Mouse (Mus musculus) E14TG2a.4 (cell line): ENCODE measurements around the gene Otud7a.

ENCODE experiments used
- H3K27me3 ChIP-seq: 2 replicates; pipeline ENCODE4 v1.6.1; 2014; ENCODE audit warnings: low read length, control low read depth; ENCODE audit not compliant: insufficient read depth
- H3K36me3 ChIP-seq: 2 replicates; pipeline ENCODE4 v1.6.1; 2014; ENCODE audit warnings: low read length, control low read depth; ENCODE audit not compliant: insufficient read depth
- H3K4me1 ChIP-seq: replicated peaks from 2 replicates; pipeline ENCODE4 v1.6.1; 2014; ENCODE audit warnings: low read depth, low read length, control low read depth
- H3K4me3 ChIP-seq: replicated peaks from 2 replicates; pipeline ENCODE4 v1.5.1; 2014; ENCODE audit warnings: mild to moderate bottlenecking, low read length
- H3K9me3 ChIP-seq: 2 replicates; pipeline ENCODE4 v1.6.1; 2014; ENCODE audit warnings: low read length, control low read depth
- CTCF ChIP-seq: conservative IDR thresholded peaks from 2 replicates; pipeline ENCODE4 v1.5.1; 2014; ENCODE audit warnings: low read length
- NANOG ChIP-seq: IDR thresholded peaks from 2 replicates; pipeline ENCODE4 v1.6.1; 2014; ENCODE audit warnings: borderline replicate concordance, low read length, mixed read lengths
- POU5F1 ChIP-seq: IDR thresholded peaks from 2 replicates; pipeline ENCODE4 v1.6.1; 2014; ENCODE audit warnings: low read length, borderline replicate concordance

The Otud7a gene

DNA sequence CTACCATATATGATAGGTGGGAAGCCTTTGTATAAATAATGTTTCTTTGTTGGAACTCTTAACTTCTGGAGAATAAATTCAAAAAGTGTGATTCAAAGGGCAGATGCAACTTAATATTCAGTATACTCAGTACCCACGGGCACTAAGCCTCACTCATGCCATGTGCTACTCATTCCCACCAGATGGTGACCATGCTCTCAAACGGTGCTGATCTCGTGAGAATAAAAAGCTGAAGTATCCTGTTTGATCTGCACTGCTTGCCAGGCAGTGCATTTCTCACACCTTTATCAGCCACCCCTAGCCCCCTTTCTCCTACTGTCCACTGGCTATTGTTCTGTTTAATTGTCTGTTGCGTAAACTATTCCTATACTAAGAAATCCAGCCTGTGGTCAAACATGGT lies 146.8 kb downstream of the Otud7a start:
- TF ChIP-seq NANOG (no peak), POU5F1 (no peak), CTCF (no peak)
- H3K36me3 ChIP-seq: no peaks in the 10 kb centered on the region
- no peak overlapping the region for H3K4me3 ChIP-seq
- H3K27me3 ChIP-seq: no peaks in the 10 kb centered on the region
- no peaks in the 10 kb centered on the region for H3K9me3 ChIP-seq
- no peaks in the 10 kb centered on the region for H3K4me1 ChIP-seq

DNA sequence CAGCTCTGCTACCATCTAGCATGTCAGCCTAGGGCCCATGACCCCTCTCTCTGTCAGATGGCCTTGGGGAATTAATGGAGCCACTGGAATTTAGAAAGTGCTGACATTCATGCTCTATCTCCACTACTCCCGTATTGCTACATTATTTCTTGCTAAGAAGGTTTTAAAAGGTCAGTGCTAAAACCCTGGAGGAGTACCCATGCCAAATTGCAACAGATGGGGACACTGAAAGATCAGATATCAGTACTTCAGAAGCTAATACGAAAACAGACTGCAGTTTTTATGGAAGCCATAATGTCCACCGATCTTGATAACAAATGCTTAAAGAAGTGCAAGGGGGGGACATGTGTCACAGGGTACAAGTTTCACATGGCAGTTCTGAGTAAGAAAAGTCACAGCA lies 147.5 kb downstream of the Otud7a start:
- no peaks in the 10 kb centered on the region for H3K4me1 ChIP-seq
- H3K36me3 ChIP-seq: no peaks in the 10 kb centered on the region
- no peak overlapping the region for H3K4me3 ChIP-seq
- H3K27me3 ChIP-seq: no peaks in the 10 kb centered on the region
- TF ChIP-seq POU5F1 (no peak), CTCF (no peak), NANOG (no peak)
- no peaks in the 10 kb centered on the region for H3K9me3 ChIP-seq

DNA sequence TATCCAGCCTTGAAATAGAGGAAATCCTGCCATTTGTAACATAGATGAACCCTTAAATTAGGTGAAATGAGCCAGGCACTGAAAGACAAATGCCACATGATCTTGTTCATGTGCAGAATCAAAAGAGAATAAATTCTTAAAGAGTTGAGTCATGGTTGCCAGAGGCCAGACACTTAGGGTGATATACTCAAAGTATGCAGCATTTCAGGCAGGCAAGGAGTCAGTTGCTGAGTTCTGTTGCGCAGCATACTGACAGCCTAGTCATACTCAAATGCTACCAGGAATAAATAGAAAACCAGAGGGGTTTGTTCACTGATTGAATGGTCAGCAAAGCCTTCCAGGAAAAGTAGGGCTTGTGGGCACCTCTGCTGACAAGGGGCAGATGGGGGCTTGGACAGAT lies 160.3 kb downstream of the Otud7a start:
- H3K4me3 ChIP-seq: no peak overlapping the region
- no peaks in the 10 kb centered on the region for H3K36me3 ChIP-seq
- H3K4me1 ChIP-seq: peaks cover 4% of the 10 kb centered on the region; the same call in 1 of the 2 replicates
- H3K9me3 ChIP-seq: peaks cover 13% of the 10 kb centered on the region
- no peaks in the 10 kb centered on the region for H3K27me3 ChIP-seq
- TF ChIP-seq POU5F1: no peak
- TF ChIP-seq NANOG: no peak
- no peak for TF ChIP-seq CTCF

DNA sequence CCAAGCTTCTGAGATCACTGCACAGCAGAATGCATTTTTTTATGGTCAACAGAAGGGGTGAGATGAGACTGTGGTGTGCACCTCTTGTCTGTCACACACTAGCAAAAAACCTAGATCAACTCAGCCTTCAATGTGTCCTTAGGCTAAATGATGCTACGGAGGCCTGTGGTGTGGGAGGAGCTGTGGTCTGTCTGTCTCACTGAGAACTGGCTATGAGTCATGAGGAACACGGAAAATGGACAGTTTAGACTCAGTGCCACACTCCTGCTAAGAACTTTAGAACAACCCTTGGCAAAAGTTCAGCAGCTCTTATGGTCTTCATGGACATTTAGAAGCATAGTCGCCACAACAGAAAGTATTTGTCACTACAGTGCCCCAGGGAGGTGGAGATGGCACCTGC lies 172.5 kb downstream of the Otud7a start:
- Histone ChIP-seq H3K27me3 (no peaks in the 10 kb centered on the region), H3K36me3 (no peaks in the 10 kb centered on the region), H3K4me1 (no peaks in the 10 kb centered on the region), H3K9me3 (no peaks in the 10 kb centered on the region), H3K4me3 (no peak overlapping the region)
- TF ChIP-seq CTCF (no peak), NANOG (no peak), POU5F1 (no peak)

DNA sequence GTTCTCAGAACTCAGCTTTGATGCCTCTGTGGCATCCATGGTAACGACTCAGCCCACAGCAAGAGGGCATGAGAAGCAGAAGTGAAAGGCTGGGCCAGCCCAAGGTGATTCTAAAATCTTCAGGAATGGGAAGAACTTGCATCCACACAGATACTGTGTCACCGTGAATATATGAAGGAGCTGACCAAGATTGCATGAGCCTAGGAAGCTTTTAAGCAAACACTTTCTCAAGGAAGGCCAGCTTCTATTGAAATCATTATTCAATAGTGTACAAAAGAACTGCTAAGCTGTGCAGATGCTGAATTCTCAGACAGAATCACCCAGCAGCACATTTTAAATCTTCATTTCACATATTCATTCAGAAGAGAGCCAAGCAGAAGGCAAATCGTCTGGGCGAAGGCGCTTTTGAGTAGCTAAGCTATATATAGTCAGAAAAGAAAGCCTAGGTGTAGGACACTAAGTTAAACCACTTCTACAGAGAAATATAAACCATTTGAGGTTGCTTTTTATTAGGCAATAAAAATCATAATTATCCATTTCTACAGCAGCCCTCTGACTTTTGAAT lies 176.3 kb downstream of the Otud7a start:
- TF ChIP-seq NANOG (no peak), POU5F1 (no peak), CTCF (no peak)
- Histone ChIP-seq H3K36me3 (no peaks in the 10 kb centered on the region), H3K4me3 (no peak overlapping the region), H3K27me3 (no peaks in the 10 kb centered on the region), H3K9me3 (no peaks in the 10 kb centered on the region), H3K4me1 (no peaks in the 10 kb centered on the region)

DNA sequence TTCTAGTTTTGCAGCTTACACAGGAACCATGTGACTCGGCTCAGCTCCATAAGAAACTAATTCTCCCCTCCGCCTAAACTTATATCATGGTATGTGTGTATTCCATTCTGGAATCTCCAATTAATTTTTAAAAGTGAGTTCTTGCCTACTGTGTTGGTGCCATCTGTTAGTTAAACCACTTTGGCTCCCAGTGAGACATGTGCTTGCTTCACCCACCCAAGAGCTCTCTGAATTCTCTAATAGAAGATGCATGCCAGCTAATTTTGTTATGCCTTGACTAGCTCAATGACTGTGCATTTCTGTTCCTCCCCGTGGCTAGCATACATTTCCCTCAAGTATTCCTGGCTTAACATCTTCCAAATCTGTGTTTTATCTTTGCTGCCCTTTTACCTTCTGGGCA lies 193.1 kb downstream of the Otud7a start:
- Histone ChIP-seq H3K4me1 (no peaks in the 10 kb centered on the region), H3K27me3 (no peaks in the 10 kb centered on the region), H3K4me3 (no peak overlapping the region), H3K9me3 (no peaks in the 10 kb centered on the region), H3K36me3 (no peaks in the 10 kb centered on the region)
- TF ChIP-seq NANOG: no peak
- no peak for TF ChIP-seq POU5F1
- no peak for TF ChIP-seq CTCF

DNA sequence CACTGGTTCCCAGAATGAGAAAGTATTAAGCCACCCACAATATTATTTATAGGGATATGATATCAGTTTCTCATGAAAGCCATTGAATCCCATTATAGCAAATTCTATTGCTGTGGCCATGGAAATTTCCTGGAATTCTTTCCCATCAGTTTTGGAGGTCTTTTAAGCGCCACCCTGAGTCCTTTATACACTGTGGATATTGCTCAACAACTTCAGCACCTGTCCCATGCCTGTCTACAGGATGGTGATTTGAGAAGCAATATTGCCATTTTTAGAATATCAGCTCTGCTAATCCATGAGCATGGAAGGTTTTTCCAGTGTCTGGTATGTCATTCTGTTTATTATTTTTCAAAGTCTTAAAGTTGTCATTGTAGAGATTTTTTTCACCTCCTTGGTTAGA lies 199.5 kb downstream of the Otud7a start:
- Histone ChIP-seq H3K36me3 (no peaks in the 10 kb centered on the region), H3K4me3 (no peak overlapping the region), H3K4me1 (no peaks in the 10 kb centered on the region), H3K9me3 (no peaks in the 10 kb centered on the region), H3K27me3 (no peaks in the 10 kb centered on the region)
- TF ChIP-seq NANOG (no peak), CTCF (no peak), POU5F1 (no peak)

DNA sequence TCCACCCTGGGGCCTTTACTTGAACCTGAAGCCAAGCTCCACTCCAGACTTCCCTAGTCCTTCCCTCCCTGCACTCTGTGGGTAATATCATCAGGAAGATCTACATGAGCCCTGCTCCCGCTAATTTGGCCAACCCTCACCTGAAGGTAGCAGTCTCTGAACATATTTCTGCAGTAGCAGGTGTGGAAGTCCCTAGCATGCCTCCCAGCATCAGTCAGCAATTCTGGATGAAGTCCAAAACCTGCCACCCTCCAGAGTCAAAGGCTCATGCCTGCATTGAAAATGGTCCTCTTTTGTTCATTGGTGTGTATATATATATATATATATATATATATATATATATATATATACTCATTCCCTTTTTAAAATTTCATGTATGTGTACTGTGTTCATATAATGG lies 202.6 kb downstream of the Otud7a start:
- Histone ChIP-seq H3K9me3 (no peaks in the 10 kb centered on the region), H3K4me3 (no peak overlapping the region), H3K4me1 (no peaks in the 10 kb centered on the region), H3K36me3 (no peaks in the 10 kb centered on the region), H3K27me3 (no peaks in the 10 kb centered on the region)
- TF ChIP-seq POU5F1: no peak
- no peak for TF ChIP-seq NANOG

DNA sequence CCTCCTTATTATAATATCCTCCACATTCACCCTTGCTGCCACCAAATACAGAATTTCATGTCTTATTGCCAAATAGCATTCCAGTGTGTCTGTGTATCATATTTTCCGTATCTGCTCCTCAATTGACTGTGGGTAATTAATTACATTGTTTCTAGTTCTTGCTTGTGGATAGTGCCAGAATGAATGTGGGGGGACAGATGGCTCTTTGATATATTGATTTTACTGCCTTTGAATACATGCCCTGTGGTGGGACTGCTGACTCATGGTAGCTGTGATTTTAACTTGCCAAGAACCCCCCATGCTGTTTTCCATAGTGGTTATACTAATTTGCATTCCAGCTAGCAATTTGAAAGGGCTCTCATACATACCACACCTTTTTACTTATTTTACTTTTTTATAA lies 215.7 kb downstream of the Otud7a start:
- Histone ChIP-seq H3K4me1 (no peaks in the 10 kb centered on the region), H3K27me3 (no peaks in the 10 kb centered on the region), H3K36me3 (no peaks in the 10 kb centered on the region), H3K4me3 (no peak overlapping the region), H3K9me3 (no peaks in the 10 kb centered on the region)
- TF ChIP-seq CTCF: no peak
- no peak for TF ChIP-seq NANOG
- no peak for TF ChIP-seq POU5F1
